Mouse (Mus musculus): ENCODE measurements around the gene Cd48. TPM values are rescaled to one million over a fixed set of nuclear protein-coding genes. Genes with fewer than 3 reads are reported as not detected.

Cd48 gene
- total RNA-seq (2018; cell fraction: chromatin; rRNA removed): 100 to 1,000 TPM in 25 of 26 experiments, 10 to 100 TPM in 1; 76.3 to 222 (median 181) TPM
- total RNA-seq (2018; cell fraction: cytosol; rRNA removed): 100 to 1,000 TPM; 200 to 270 (median 237) TPM
- total RNA-seq (2018; cell fraction: nucleus; rRNA removed): 100 to 1,000 TPM; 137 to 292 (median 225) TPM
- polyA plus RNA-seq (2018): 230 to 330 TPM (median 260 TPM) in 3 replicates

DNA sequence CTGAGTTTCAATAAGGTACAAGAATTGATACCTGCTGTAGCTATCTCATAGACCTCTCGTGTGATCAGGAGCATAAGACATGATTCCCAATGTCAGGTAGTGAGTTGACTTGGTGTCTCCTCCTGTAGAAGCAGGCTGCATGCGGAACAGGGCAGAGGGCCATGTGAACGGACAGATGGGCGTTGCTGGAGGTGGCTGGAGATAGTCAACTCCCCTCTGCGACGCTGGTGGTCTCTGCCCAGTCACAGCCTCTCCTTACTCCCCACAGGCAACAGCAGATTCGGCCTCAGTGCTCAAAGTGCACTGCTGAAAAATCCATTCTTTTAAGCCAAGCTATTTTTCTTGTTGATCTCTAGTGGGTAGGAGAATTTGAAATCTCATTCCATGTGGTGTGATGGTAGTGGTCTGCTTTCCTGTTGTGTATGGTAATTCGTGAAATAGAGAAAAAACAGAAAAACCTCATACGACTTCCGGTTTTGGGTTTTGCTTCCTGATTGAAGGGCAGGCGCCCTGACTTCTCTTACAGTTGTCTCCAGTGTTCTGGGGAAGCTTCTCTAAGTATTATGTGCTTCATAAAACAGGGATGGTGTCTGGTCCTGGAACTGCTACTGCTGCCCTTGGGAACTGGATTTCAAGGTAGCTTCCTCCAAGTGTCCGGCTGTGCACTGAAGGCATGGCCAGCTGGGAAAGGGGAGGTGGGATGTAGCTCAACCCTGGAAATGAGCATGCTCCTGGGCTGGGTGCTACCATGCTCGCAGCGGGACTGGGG, at the start of gene Cd48:
Gene Cd48 (plus strand): TSS at position 479 of the 769 bp plus-strand sequence.
- peak within 1 kb of the TSS; percentile 77 for H3K4me3 ChIP-seq (ENCODE audit: inconsistent target)
- H3K36me3 ChIP-seq (ENCODE audit: inconsistent target): 0 out of 2 replicates have a peak, but pooled peaks cover 5% of the 10 kb centered on the region
- H3K79me2 ChIP-seq (ENCODE audit: inconsistent target): peaks cover 53% of the 10 kb centered on the region
- WGBS (ENCODE audit: missing documents): 7% methylated on average over 14 of the region's 14 CpGs
- H3K27ac ChIP-seq: peak within 1 kb of the TSS; percentile 98

DNA sequence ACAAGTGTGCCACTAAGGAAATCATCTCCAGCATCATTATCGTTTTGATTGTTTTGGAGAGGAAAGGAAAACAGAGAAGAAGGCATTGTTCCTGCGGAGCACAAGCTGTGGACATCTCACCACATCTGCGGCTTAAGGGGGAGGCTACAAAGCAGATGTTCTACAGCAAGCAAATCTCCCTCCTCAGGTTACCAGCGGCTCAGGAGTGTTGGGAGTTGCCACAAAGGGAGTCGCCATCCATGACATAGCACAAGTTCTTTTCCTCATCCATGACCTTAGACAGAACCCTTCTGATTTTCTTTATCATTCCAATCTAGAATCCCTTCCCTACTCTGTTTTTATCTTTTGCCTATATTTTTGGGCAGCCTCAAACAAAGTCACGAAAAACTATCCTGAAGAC, 46.1 kb upstream of the Cd48 start:
- no peak overlapping the region for H3K27ac ChIP-seq
- H3K4me3 ChIP-seq (ENCODE audit: inconsistent target): no peak overlapping the region
- 96% methylated on average over 5 of the region's 6 CpGs for WGBS (ENCODE audit: missing documents)
- H3K36me3 ChIP-seq (ENCODE audit: inconsistent target): peaks cover 68% of the 10 kb centered on the region
- H3K79me2 ChIP-seq (ENCODE audit: inconsistent target): peaks cover 10% of the 10 kb centered on the region; the same call in 1 of the 2 replicates

DNA sequence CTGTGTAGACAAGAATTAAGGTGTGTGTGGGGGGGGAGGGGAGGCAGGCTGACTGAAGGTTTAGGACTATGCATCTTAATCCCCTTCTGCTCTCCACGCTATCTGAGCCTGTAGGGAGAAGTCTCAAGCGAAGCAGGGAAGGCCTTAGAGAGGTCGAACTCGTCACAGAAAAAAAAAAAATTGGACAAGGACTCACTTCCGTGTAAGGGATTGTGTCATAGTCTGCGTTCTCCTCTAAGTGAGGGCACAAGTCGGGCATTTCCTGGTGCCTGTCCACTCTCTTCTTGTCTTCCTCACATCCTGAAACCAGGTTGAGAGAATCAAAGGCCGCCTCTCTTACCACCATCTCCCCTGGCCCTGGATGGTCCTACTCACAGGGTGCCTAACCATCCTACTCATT, 44.7 kb upstream of the Cd48 start:
- WGBS (ENCODE audit: missing documents): 53% methylated on average over 5 of the region's 8 CpGs
- Histone ChIP-seq H3K79me2 (ENCODE audit: inconsistent target) (peaks cover 24% of the 10 kb centered on the region), H3K36me3 (ENCODE audit: inconsistent target) (peaks cover 82% of the 10 kb centered on the region), H3K27ac (peak overlapping the region; percentile 38), H3K4me3 (ENCODE audit: inconsistent target) (no peak overlapping the region)

DNA sequence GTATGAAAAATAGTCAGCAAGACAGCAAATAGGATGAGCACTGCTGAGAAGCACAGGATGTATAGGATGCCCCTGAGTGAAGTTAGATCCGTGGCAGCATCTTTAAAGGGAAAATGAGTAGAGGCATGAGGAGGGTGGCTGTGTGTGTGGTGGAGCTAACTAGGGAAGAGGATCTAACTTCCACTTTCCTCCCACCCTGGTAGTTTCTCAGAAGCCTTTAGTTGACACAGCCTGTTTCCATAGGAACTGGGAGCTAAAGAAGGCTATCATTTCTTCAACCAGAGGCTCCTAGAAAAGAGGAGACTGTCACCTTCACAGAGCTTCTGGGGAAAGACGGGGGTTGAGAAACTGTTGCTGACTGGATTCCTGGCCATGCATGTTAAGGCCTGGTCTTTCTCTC, 43.1 kb upstream of the Cd48 start:
- 64% methylated on average over 2 of the region's 2 CpGs for WGBS (ENCODE audit: missing documents)
- no peak overlapping the region for H3K4me3 ChIP-seq (ENCODE audit: inconsistent target)
- 0 out of 2 replicates have a peak overlapping the region, but pooled peaks have one; percentile 7 for H3K27ac ChIP-seq
- peaks cover 79% of the 10 kb centered on the region for H3K36me3 ChIP-seq (ENCODE audit: inconsistent target)
- peaks cover 40% of the 10 kb centered on the region for H3K79me2 ChIP-seq (ENCODE audit: inconsistent target)

DNA sequence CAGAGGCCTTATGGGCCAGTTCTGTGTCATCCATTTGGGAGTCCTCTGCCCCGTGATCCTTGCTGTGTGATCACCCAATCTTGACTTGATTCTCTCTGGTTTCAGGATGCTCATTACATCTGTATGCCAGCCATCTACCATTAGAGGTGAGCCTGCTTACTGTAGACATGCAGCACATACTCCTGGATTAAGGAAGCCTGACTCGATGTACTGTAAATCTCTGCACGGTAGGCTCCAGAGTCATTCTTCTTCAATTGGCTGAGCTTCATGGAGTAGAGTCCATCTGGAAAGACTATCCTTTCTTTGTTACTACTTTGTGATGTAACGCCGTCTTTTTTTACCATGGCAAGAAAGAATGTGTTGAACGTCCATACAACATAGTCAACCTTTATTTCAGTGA, 41.0 kb upstream of the Cd48 start:
- Histone ChIP-seq H3K27ac (no peak overlapping the region), H3K79me2 (ENCODE audit: inconsistent target) (peaks cover 61% of the 10 kb centered on the region), H3K4me3 (ENCODE audit: inconsistent target) (no peak overlapping the region), H3K36me3 (ENCODE audit: inconsistent target) (peaks cover 68% of the 10 kb centered on the region)
- WGBS (ENCODE audit: missing documents): 93% methylated on average over 6 of the region's 6 CpGs

DNA sequence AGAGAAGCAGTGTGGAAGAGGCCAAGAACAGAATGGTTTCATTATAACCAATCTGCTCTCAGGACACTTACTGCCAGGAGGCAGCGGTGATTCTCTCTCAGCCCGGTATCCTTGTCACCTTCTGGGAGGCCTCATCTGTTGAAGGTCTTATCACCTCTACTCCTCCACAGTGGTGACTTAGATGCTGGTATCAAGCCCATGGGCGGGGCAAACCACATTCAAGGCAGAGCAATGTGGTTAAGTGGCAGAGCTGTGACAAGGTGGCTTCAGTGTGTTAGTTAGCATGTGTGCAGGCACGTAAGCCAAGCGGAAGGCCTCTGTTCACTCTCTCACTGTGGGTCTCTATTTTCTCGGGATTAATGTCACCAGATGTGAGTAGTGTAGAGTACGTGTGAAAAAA, 38.2 kb upstream of the Cd48 start:
- peaks cover 89% of the 10 kb centered on the region for H3K79me2 ChIP-seq (ENCODE audit: inconsistent target)

DNA sequence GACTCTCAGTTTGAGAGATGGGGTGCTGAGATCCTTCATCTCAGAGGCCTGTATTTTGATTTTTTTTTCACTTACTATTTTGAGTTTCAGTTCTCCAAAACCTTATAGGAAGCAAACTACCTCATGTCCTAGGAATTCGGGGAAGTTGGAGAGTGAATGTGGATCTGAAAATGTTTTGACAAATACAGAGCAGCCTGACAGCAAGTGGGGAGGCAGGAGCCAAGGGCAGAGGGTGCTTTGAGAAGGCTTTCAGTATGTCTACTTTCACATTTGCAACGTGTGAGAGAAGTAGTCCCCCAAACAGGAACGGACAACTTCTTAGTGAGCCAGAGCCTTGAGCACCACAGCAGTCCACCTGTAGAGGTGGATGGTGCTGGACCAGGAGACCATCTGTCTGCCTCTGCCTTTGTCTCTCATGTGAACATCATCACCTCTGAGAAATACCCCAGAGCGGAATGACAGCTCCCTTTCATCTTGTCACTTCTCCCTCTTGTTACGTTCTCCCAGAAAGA, 35.3 kb upstream of the Cd48 start:
- WGBS (ENCODE audit: missing documents): 48% methylated on average over 5 of the region's 5 CpGs
- Histone ChIP-seq H3K79me2 (ENCODE audit: inconsistent target) (peaks cover 80% of the 10 kb centered on the region), H3K4me3 (ENCODE audit: inconsistent target) (peak overlapping the region; percentile 55), H3K36me3 (ENCODE audit: inconsistent target) (peaks cover 20% of the 10 kb centered on the region; the same call in 1 of the 2 replicates), H3K27ac (peak overlapping the region; percentile 76)

More for the DNA sequence above, 38.2 kb upstream of the Cd48 start:
- peaks cover 40% of the 10 kb centered on the region for H3K36me3 ChIP-seq (ENCODE audit: inconsistent target)
- H3K27ac ChIP-seq: no peak overlapping the region
- WGBS (ENCODE audit: missing documents): 89% methylated on average over 5 of the region's 7 CpGs
- H3K4me3 ChIP-seq (ENCODE audit: inconsistent target): no peak overlapping the region

DNA sequence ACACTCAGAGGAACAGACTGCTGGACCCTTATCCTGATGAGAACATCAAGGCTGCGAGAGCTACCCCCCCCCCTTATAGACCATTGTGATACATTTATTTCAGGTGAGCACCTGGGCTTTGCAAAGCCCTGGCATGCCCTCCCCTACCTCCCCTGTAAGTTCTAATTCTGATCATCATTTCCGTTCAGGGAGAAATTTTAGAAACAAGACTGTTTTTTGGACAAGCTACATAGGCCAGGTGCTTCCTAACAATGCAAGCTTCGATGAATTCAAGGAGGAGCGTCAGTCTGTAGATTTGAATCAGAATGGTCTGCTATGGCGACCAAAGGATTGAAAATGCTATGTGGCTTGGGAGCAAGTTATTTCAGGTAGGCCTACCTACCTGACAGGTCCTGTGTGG, 34.1 kb upstream of the Cd48 start:
- Histone ChIP-seq H3K4me3 (ENCODE audit: inconsistent target) (peak overlapping the region; percentile 55), H3K79me2 (ENCODE audit: inconsistent target) (peaks cover 68% of the 10 kb centered on the region), H3K36me3 (ENCODE audit: inconsistent target) (peaks cover 13% of the 10 kb centered on the region; the same call in 1 of the 2 replicates), H3K27ac (peak overlapping the region; percentile 76)
- WGBS (ENCODE audit: missing documents): 94% methylated on average over 5 of the region's 5 CpGs

DNA sequence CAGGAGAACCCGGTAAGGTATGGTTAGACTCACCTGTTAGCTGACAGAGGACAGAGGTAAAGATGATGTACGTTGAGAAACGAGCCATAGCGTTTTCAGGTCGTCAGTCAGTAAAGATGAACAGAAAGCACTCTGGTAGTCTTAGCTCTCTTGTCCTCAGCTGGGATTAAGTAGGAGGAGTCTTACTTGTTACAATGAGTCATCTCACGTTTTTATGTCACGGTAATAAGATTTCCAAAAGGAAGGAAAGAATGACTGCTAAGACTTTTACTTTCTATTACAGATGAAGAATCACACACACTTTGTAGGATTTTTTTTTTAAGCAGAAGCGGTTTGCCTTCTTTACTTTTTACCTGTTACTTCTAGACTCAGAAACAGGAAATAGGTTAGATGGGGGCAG, 33.0 kb upstream of the Cd48 start:
- Histone ChIP-seq H3K27ac (peak overlapping the region; percentile 76), H3K4me3 (ENCODE audit: inconsistent target) (peak overlapping the region; percentile 55), H3K79me2 (ENCODE audit: inconsistent target) (peaks cover 57% of the 10 kb centered on the region), H3K36me3 (ENCODE audit: inconsistent target) (peaks cover 7% of the 10 kb centered on the region; the same call in 1 of the 2 replicates)
- WGBS (ENCODE audit: missing documents): 32% methylated on average over 8 of the region's 8 CpGs

DNA sequence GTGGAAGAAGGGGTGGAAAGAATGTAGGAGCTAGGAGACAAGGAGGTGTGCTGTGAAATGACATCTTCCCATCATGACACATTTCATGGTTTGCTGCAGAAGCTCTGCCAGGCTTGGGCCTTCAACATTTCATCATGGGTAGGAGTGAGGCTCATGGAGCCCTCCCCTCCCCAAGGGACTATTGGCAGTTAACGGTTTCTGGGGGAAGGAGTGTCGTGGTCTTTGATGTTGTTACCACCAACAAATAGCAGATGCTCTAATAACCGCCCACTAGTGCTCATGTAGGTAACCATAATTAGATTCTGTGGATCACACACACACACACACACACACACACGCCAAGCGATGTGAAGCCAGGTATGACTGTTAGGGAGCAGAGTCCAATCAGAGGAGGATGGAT, 29.1 kb upstream of the Cd48 start, which contains the start of gene Slamf7:
Gene Slamf7 (minus strand): TSS at position 302 of the 400 bp plus-strand sequence.
- H3K79me2 ChIP-seq (ENCODE audit: inconsistent target): peaks cover 18% of the 10 kb centered on the region
- no peak within 1 kb of the TSS for H3K27ac ChIP-seq
- WGBS (ENCODE audit: missing documents): 91% methylated on average over 5 of the region's 5 CpGs
- no peaks in the 10 kb centered on the region for H3K36me3 ChIP-seq (ENCODE audit: inconsistent target)
- no peak within 1 kb of the TSS for H3K4me3 ChIP-seq (ENCODE audit: inconsistent target)

DNA sequence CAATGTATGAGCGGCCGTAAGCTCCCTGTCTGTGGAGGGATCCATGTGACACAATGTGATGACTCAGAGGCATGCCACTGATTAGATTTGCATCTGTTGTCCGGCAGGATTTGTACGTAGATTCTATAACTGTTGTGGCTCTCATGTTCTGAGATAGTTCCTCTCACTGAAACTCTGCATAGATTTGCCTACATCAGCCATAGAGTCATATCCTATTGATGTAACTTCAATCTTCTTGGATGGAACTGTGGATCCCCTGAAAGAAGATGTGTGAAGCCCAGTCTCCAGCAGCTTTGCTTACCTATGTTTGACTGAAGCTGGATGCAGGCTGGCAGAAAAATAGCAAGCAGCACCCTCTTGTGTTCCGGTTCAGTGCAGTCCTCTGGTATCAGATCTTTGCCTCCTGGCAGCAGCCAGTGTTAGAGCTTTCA, 23.2 kb upstream of the Cd48 start:
- Histone ChIP-seq H3K4me3 (ENCODE audit: inconsistent target) (no peak overlapping the region), H3K27ac (peak overlapping the region; percentile 98)
- whole genome bisulfite sequencing (ENCODE audit: missing documents): 27% methylated on average over 5 of the region's 5 CpGs

DNA sequence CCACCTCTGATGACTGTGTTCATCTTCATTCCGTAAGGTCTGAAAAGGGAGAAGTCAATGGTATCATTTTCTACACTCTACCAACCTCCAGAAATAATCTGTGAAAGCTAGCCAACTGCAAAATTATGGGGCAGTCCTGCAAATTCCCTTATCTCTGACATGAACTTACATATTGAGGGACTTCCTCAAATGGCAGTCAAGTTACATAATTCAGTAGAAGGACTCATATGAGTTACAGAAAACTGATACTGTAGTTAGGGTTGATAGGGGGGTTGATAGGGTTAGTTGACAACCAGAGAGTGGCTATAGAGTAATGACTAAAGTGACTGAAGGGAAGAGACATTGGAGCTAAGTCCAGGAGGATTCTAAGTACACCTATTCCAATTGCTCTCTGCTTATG, 21.4 kb upstream of the Cd48 start:
- no peak overlapping the region for H3K4me3 ChIP-seq (ENCODE audit: inconsistent target)
- no peaks in the 10 kb centered on the region for H3K79me2 ChIP-seq (ENCODE audit: inconsistent target)
- WGBS (ENCODE audit: missing documents): 6% methylated on average over 1 of the region's 1 CpGs
- peak overlapping the region; percentile 98 for H3K27ac ChIP-seq
- no peaks in the 10 kb centered on the region for H3K36me3 ChIP-seq (ENCODE audit: inconsistent target)

More for the DNA sequence above, 23.2 kb upstream of the Cd48 start:
- Histone ChIP-seq H3K36me3 (ENCODE audit: inconsistent target) (no peaks in the 10 kb centered on the region), H3K79me2 (ENCODE audit: inconsistent target) (no peaks in the 10 kb centered on the region)

DNA sequence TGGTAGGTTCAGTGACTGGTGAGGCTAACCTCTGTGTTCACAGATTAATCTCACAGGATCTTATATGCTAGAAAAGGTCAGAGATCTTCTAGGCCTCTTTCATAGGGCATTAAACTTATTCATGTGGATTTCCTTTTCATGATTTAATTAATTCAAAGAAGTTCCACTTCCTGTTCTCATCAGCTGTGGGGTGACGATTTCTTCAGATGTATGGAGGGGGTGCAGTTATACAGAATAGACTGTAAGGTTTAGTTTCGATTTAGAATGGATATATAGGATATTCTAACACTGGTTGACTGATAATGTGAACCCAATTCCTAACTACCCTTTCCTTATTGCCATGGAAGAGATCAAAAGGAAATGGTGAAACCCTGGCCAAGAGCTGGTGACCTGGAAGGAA, 20.3 kb upstream of the Cd48 start:
- H3K27ac ChIP-seq: peak overlapping the region; percentile 98
- H3K4me3 ChIP-seq (ENCODE audit: inconsistent target): no peak overlapping the region
- no peaks in the 10 kb centered on the region for H3K36me3 ChIP-seq (ENCODE audit: inconsistent target)
- WGBS (ENCODE audit: missing documents): 41% methylated on average over 2 of the region's 2 CpGs
- H3K79me2 ChIP-seq (ENCODE audit: inconsistent target): no peaks in the 10 kb centered on the region

DNA sequence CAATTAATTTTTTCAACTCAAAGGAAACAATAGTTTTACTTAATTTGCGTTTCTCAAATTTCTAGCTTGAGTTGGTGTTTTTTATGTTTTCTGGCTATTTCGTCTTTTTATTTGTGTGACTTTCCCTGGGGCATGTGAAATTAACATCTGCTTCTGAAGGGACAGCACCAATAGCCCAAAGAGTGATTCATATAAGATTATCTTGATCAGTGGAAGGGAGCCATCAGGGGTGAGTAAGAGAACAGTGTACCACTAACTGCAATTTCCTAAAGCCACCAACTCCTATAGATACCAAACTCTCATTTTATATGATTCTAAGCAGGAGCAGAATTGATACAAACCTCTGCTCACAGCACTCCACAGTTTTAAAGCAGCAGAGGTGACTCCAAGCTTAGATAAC, 18.1 kb upstream of the Cd48 start:
- Histone ChIP-seq H3K79me2 (ENCODE audit: inconsistent target) (no peaks in the 10 kb centered on the region), H3K36me3 (ENCODE audit: inconsistent target) (no peaks in the 10 kb centered on the region), H3K27ac (no peak overlapping the region), H3K4me3 (ENCODE audit: inconsistent target) (no peak overlapping the region)
- 100% methylated on average over 2 of the region's 2 CpGs for WGBS (ENCODE audit: missing documents)

DNA sequence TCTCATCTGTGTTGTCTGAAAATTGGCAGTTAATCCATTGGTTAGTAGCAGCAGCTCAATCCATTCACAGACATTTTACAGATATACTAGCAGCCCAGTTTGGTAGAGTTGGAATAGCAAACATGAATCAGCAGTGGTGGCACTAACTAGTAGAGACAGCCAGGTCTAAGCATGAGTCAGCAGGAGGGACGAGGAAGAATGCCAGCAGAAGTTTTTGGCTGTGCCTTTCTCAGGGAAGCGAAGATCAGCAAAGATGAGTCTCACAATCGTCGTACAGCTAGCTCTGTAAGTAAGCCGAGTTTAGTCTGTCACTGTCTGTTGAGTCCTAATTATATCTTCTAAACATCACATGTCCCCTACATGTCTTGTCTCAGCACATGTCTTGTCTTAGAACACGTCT, 15.5 kb upstream of the Cd48 start:
- WGBS (ENCODE audit: missing documents): 98% methylated on average over 6 of the region's 6 CpGs
- H3K36me3 ChIP-seq (ENCODE audit: inconsistent target): no peaks in the 10 kb centered on the region
- H3K4me3 ChIP-seq (ENCODE audit: inconsistent target): no peak overlapping the region
- H3K79me2 ChIP-seq (ENCODE audit: inconsistent target): no peaks in the 10 kb centered on the region
- no peak overlapping the region for H3K27ac ChIP-seq

Data from macrophage (primary cell).